Mouse (Mus musculus) liver (tissue): ENCODE results near the gene Olfr666.
"Not testable (repeated sequence)": the region's sequence is repeated elsewhere in the genome, so short reads cannot be mapped to it uniquely, and the experiment has no call there.

Experiments used
- DNase-seq: peaks from one replicate; pipeline ENCODE4 v3.0.0-alpha.2; 2020; ENCODE audit warnings: mixed read lengths

The Olfr666 gene

DNA sequence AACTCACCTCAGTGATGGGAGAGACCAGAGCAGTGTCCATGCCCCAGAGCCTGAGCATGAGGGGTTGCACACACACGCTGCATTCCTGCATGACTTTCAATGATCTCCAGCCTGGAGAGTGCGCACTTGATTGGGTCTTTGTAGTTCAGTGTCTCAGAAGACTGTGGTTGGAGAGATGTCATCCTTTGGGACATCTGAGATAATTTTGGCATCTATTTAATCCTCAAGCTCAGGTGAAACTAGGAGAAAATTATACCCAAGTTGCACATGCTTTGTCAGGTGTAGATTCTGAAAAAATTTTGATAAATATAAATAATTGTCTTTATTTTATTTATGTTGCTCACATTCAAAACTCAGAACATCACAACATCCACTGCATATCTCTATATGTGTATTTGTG is at the start of gene Olfr666:
Gene Olfr666 (minus strand): TSS at position 101 of the 400 bp plus-strand sequence.
- DNase-seq, result no peak

DNA sequence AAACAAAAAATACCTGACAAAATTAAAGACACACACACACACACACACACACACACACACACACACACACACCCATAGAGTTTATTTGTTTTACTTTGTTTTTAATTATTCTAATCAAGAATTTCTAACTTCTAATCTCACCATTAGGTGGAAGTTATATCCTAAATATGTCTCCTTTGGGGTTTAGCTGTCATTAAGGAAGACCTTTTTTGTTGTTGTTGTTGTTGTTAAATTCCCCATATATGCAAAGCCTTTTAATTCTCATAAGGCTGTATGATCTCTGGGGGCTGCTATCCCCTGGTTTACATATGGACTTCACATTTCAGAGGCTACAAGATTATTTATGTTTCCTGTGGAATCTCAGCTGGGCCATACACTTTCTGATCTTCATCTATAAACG is 38.2 kb upstream of the Olfr666 start, which contains the start of gene Olfr669:
Gene Olfr669 (plus strand): TSS at position 301 of the 400 bp plus-strand sequence.
- no peak for DNase-seq

DNA sequence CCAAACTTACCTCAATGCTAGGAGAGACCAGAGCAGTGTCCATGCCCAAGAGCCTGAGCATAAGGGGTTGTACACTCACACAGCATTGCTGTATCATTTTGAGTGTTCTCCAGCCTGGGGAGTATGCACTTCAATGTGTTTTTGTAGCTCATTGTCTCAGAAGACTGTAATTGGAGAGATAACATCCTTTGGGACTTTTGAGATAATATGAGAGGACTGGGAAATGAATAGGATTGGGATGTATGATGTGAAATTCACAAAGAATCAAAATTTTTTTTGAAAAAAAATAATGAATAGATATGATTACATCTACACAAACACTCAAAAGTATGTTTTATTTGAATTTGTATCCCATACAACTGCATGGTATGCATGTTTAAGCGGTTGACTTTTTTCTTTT is 32.2 kb upstream of the Olfr666 start, which contains the start of gene Olfr668:
Gene Olfr668 (minus strand): TSS at position 101 of the 400 bp plus-strand sequence.
- DNase-seq, result no peak

DNA sequence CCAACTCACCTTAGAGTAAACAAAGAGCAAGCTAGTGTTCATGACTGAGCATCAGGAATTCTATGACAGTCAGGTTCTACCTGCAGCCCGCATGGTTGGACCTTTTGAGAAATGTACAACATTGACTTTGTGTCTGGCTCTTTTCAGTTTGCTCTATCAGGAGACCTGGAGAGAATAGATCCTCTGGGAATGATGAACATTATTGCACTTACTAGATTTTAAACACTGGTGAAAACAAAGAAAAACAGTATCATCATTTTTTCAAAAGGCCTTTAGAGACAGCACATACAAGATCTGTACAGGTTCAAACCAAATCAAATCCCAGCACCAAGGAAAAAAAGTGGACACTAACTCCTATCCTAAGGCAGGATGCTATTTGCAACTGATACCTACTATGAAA is 25.6 kb upstream of the Olfr666 start, which contains the start of gene Olfr667:
Gene Olfr667 (minus strand): TSS at position 101 of the 400 bp plus-strand sequence.
- DNase-seq, result no peak

DNA sequence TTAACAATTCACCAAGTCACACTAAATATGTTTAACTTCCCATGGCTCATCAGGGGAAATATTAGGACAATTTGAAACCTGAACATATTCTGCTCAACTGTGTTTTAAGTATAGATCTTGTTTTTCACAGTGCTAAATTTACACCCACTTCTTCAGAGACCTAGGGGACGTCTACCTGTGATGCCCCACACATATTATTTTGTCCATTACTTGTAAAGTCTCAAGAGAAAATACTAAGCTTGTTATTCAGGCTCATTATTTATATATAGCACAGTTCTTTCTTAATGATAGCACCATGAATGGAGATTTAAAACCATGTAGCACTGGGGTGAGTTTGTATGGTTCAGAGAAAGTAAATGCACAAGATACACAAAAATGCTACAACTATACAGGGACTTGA is 18.0 kb downstream of the Olfr666 start, which contains the start of gene Olfr665:
Gene Olfr665 (plus strand): TSS at position 301 of the 400 bp plus-strand sequence.
- DNase-seq, result no peak

DNA sequence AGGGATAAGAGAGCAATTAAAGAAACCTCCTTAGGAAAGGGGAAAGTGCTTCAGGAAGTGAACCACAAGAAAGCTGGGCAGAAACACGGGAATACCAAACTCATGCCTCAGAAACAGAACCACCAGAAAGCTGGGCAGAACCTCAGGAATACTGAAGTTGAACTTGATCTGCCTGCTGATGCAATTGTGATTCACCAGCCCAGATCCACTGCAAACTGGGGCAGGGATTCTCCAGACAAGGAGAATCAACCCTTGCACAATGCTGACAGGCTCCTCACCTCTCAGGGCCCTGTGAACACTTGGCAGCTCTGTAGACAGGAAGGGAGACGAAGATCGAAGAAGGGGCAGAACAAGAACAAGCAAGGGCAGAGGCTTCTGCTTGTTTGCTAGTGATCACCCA is 34.4 kb downstream of the Olfr666 start:
- no peak for DNase-seq

DNA sequence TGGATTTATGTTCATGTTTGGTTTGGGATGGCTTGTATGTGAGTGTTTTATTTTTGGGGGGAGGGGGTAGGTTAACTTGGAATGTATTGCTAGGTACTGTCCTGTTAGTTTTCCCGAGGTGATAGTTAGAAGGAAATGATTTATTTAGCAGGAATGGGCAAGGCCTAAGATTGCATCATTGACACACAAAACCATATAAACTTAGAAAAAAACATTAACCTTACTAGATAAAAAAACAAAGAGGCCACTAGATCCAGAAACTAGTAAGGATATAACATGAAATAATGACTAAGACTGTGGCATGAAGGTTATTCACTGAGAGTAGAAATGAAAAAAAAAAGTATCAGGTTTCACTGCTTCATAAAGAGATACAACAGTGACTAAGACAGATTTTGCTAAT is 38.1 kb downstream of the Olfr666 start:
- DNase-seq, result no peak

DNA sequence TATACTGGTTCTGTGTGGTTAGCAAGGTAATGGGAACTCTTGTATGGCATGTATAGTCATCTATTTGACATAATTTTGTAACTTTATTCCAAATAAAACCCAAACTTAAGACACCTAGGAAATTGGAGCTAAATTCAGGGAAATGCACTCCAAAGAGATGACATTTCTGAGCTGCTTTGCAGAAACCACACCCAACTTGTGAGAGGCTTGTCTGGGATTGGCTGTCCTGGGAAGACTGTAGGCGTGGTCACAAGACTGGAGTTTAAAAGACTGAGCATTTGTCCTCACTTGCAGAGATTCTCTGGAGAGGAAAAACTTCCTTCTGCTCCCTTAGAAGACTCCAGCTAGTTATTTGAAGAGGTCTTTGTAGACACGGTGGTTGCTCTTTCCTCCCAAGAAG is 39.0 kb downstream of the Olfr666 start, which contains the start of gene Usp17la:
Gene Usp17la (plus strand): TSS at position 301 of the 400 bp plus-strand sequence.
- not testable (repeated sequence) for DNase-seq

DNA sequence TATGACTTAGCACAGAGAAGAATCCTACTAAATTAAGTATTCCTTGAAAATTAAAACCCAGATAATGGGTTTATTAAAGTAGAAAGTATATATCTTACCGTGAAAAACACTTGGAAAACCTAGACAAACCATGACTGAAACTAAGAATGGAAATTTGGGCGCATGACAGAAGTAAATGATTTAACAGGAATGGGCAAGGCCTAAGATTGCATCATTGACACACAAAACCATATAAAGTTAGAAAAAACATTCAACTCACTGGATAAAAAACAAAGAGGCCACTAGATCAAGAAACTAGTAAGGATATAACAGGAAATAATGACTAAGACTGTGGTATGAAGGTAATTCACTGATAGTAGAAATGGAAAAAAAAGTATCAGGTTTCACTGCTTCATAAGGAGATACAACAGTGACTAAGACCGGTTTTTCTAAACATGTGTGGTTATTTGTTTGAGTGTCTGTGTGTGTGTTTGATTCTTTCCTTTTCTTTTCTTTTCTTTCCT is 40.5 kb downstream of the Olfr666 start:
- no peak for DNase-seq

DNA sequence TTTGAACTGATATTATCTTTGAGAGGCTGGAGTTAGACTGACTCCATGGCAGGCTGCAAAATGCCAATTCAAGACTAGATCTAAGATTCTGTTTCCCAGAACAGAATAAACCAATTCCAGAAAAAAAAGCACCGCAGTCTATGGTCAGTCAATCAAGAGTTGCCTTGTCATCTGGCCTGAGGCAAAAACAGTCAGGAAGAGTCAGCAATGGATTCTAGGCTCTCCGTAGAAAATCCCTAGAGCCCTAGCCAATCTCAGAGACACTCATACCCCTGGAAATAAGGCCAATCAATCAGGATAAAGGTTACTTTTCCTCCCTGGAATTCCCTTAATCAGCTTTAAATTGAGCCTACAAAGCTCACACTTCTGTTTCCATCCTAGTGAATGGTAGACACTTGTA is 44.2 kb downstream of the Olfr666 start:
- DNase-seq, result not testable (repeated sequence)

DNA sequence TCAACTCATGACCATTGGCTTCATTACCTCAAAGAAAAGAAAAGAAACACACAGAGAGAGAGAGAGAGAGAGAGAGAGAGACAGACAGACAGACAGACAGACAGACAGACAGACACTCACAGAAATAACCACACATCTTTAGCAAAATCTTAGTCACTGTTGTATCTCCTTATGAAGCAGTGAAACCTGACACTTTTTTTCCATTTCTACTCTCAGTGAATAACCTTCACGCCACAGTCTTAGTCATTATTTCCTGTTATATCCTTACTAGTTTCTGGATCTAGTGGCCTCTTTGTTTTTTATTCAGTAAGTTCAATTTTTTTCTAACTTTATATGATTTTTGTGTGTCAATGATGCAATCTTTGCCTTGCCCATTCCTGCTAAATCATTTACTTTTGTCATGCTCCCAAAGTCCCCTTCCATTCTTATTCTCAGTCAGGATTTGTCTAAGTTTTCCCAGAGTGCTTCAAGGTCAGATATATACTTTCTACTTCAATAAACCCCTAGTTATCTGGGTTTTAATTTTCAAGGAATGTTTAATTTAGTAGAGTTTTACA is 51.9 kb downstream of the Olfr666 start:
- DNase-seq, result no peak

DNA sequence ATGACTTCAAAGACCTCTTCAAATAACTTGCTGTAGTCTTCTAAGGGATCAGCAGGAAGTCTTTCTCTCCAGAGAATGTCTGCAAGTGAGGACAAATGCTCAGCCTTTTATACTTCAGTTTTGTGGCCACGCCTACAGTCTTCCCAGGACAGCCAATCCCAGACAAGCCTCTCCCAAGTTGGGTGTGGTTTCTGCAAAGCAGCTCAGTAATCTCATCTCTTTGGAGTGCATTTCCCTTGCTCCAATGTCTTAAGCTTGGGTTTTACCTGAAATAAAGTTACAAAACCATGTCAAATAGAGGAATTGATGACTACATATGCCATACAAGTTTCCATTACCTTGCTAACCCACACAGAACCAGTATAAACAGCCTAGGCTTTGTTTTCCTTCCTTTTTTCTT is 53.2 kb downstream of the Olfr666 start, which contains the start of gene Usp17lb:
Gene Usp17lb (minus strand): TSS at position 101 of the 400 bp plus-strand sequence.
- no peak for DNase-seq
